Mouse (Mus musculus) liver, postnatal 0 days (tissue): Measurements from ENCODE around the gene Ltbr. TPM values are rescaled to one million over a fixed set of nuclear protein-coding genes. Genes with fewer than 3 reads are reported as not detected.

ENCODE experiments used
- ATAC-seq: fragments of 200-750 bp; cut with Nextera tagmentation; 2 replicates; pipeline ENCODE4 v1.8.0; 2017; ENCODE audit warnings: mild to moderate bottlenecking, moderate library complexity
- DNase-seq: peaks from one replicate; pipeline ENCODE4 v3.0.0-alpha.2; 2016
- H3K27ac ChIP-seq: fragments of 300-500 bp; sonication (generic); 2 replicates; pipeline ENCODE4 v1.5.1; 2014; ENCODE audit warnings: antibody characterized with exemption, moderate library complexity, mild to moderate bottlenecking, low read depth
- H3K27me3 ChIP-seq: fragments of 300-500 bp; sonication (generic); 2 replicates; pipeline ENCODE4 v1.6.1; 2014; ENCODE audit warnings: low read length, control low read depth, mixed read lengths; ENCODE audit not compliant: insufficient read depth
- H3K36me3 ChIP-seq: fragments of 300-500 bp; sonication (generic); replicated peaks from 2 replicates; pipeline ENCODE4 v1.6.1; 2014; ENCODE audit warnings: mild to moderate bottlenecking, control low read depth, low read length, moderate library complexity, mixed read lengths; ENCODE audit not compliant: insufficient read depth
- H3K4me1 ChIP-seq: fragments of 300-500 bp; sonication (generic); 2 replicates; pipeline ENCODE4 v1.6.1; 2014; ENCODE audit warnings: antibody characterized with exemption, mild to moderate bottlenecking, control low read depth; ENCODE audit not compliant: insufficient read depth
- H3K4me2 ChIP-seq: fragments of 300-500 bp; sonication (generic); 2 replicates; pipeline ENCODE4 v1.6.1; 2014; ENCODE audit warnings: low read depth, mild to moderate bottlenecking, low read length, moderate library complexity, mixed read lengths
- H3K4me3 ChIP-seq: fragments of 300-500 bp; sonication (generic); 2 replicates; pipeline ENCODE4 v1.5.1; 2014; ENCODE audit warnings: low read depth, low read length
- H3K9ac ChIP-seq: fragments of 300-500 bp; sonication (generic); replicated peaks from 2 replicates; pipeline ENCODE4 v1.6.1; 2014; ENCODE audit warnings: mild to moderate bottlenecking, moderate library complexity
- H3K9me3 ChIP-seq: fragments of 300-500 bp; sonication (generic); 2 replicates; pipeline ENCODE4 v1.6.1; 2016; ENCODE audit warnings: mild to moderate bottlenecking, control low read depth, low read length, mixed read lengths
- CTCF ChIP-seq: sonication (generic); IDR thresholded peaks from 2 replicates; pipeline ENCODE4 v1.5.1; 2016; ENCODE audit warnings: antibody characterized with exemption, low read depth
- EP300 ChIP-seq: IDR thresholded peaks from 2 replicates; pipeline ENCODE4 v1.6.1; 2016; ENCODE audit warnings: antibody characterized with exemption, low read depth, mild to moderate bottlenecking
- WGBS: fragments of 180-500 bp; shearing (Covaris S2); extraction: QIAGEN DNeasy Blood & Tissue Kit; methylation state at CpG from one replicate; pipeline ENCODE4 v1.1.7; 2014; ENCODE audit not compliant: insufficient replicate concordance; 5-methylcytosine and 5-hydroxymethylcytosine counted together
- polyA plus RNA-seq: library from polyadenylated mRNA; unstranded; fragments of >200 nt; fragmentation: Nextera tagmentation; extraction: Ambion mirVana; gene quantifications from 2 replicates; pipeline ENCODE4 v1.2.1, GENCODE M21; 2015

The Ltbr gene
- polyA plus RNA-seq, 1 experiment from 2014 or later = 31.8 TPM

GRCm38 (mm10) chr6:125302231-125302982 lies 11.3 kb downstream of the Ltbr start:
- H3K27ac ChIP-seq = peak overlapping the region; percentile 72
- H3K9me3 ChIP-seq = no peaks in the 10 kb centered on the region
- ATAC-seq (peak; percentile 61), DNase-seq (no peak)
- TF ChIP-seq CTCF (no peak), EP300 (no peak)
- peaks cover 6% of the 10 kb centered on the region for H3K36me3 ChIP-seq
- H3K9ac ChIP-seq = no peak overlapping the region
- no peaks in the 10 kb centered on the region for H3K4me1 ChIP-seq
- no peaks in the 10 kb centered on the region for H3K27me3 ChIP-seq
- H3K4me2 ChIP-seq = no peak overlapping the region
- WGBS = 79% methylated on average over 24 of the region's 24 CpGs
- H3K4me3 ChIP-seq = no peak overlapping the region

DNA sequence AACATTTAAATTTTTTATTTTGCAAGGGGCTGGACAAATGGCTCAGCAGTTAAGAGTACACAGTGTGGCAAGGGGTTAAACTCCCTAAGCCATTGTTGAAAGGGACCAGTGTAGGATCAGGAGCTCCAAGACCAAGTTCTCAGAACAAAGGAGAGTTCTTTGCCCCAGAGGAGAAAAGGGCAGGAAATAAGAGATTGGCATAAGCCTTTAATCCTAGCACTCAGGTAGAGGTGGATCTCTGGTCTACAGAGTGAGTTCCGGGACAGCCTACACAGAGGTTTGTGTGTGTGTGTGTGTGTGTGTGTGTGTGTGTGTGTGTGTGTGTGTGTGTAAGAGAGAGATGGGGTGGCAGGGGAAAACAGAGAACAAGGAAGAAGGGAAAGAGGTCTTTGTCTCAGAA lies 12.7 kb downstream of the Ltbr start:
- no peaks in the 10 kb centered on the region for H3K4me1 ChIP-seq
- WGBS = 70% methylated on average over 1 of the region's 1 CpGs
- ATAC-seq = no peak

GRCm38 (mm10) chr6:125297149-125297820 lies 16.4 kb downstream of the Ltbr start:
- H3K9me3 ChIP-seq = no peaks in the 10 kb centered on the region
- no peak overlapping the region for H3K9ac ChIP-seq
- H3K4me2 ChIP-seq = no peak overlapping the region
- H3K27ac ChIP-seq = no peak overlapping the region
- no peaks in the 10 kb centered on the region for H3K36me3 ChIP-seq
- H3K4me1 ChIP-seq = no peaks in the 10 kb centered on the region
- H3K4me3 ChIP-seq = no peak overlapping the region
- TF ChIP-seq CTCF (no peak), EP300 (no peak)
- ATAC-seq (no peak), DNase-seq (no peak)
- WGBS = 45% methylated on average over 5 of the region's 5 CpGs
- no peaks in the 10 kb centered on the region for H3K27me3 ChIP-seq

More for the DNA sequence above, 12.7 kb downstream of the Ltbr start:
- no peak overlapping the region for H3K4me2 ChIP-seq
- H3K9ac ChIP-seq = no peak overlapping the region
- no peaks in the 10 kb centered on the region for H3K27me3 ChIP-seq
- no peak for TF ChIP-seq CTCF
- TF ChIP-seq EP300 = no peak
- H3K27ac ChIP-seq = no peak overlapping the region
- no peak overlapping the region for H3K4me3 ChIP-seq
- H3K36me3 ChIP-seq = no peaks in the 10 kb centered on the region
- no peak for DNase-seq
- H3K9me3 ChIP-seq = no peaks in the 10 kb centered on the region

GRCm38 (mm10) chr6:125294049-125294448 lies 19.6 kb downstream of the Ltbr start:
- Histone ChIP-seq H3K9me3 (no peaks in the 10 kb centered on the region), H3K9ac (no peak overlapping the region)

DNA sequence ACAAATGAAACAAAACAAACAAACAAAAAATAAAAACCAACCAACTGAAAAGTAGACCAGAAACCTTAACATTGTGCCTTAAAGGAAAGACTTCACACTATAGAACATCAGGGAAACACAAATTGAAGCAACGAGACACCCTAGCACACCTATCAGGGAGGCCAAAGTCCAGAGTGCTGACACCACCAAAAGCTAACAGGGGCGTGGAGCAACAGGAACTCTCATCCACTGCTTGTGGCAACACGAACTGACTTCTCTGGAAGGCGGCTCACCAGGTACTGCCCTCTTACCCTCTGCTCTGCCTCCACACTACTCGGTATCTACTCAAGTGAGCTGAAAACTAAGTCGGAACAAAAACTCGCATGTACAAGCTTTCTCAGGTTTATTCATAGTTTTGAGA lies 21.4 kb downstream of the Ltbr start:
- no peak overlapping the region for H3K4me2 ChIP-seq
- no peaks in the 10 kb centered on the region for H3K36me3 ChIP-seq
- no peaks in the 10 kb centered on the region for H3K4me1 ChIP-seq
- TF ChIP-seq CTCF = no peak
- TF ChIP-seq EP300 = no peak
- H3K27ac ChIP-seq = peak overlapping the region; percentile 41; the same call in 1 of the 2 replicates
- H3K9me3 ChIP-seq = no peaks in the 10 kb centered on the region
- no peaks in the 10 kb centered on the region for H3K27me3 ChIP-seq
- peak; percentile 83 for ATAC-seq
- DNase-seq = no peak
- no peak overlapping the region for H3K9ac ChIP-seq
- no peak overlapping the region for H3K4me3 ChIP-seq
- 67% methylated on average over 7 of the region's 7 CpGs for WGBS

More at GRCm38 (mm10) chr6:125294049-125294448, 19.6 kb downstream of the Ltbr start:
- Histone ChIP-seq H3K4me1 (no peaks in the 10 kb centered on the region), H3K4me2 (no peak overlapping the region), H3K27me3 (no peaks in the 10 kb centered on the region), H3K27ac (no peak overlapping the region), H3K4me3 (no peak overlapping the region), H3K36me3 (no peaks in the 10 kb centered on the region)
- TF ChIP-seq EP300 = no peak
- no peak for TF ChIP-seq CTCF
- no peak for DNase-seq
- no peak for ATAC-seq
- 71% methylated on average over 4 of the region's 4 CpGs for WGBS

- H3K4me3 ChIP-seq = no peak overlapping the region
- no peaks in the 10 kb centered on the region for H3K4me1 ChIP-seq
- H3K27ac ChIP-seq = no peak overlapping the region
- H3K9ac ChIP-seq = no peak overlapping the region
- H3K4me2 ChIP-seq = no peak overlapping the region
- ATAC-seq = no peak
- no peak for DNase-seq
- no peaks in the 10 kb centered on the region for H3K27me3 ChIP-seq
- H3K36me3 ChIP-seq = no peaks in the 10 kb centered on the region
- no peaks in the 10 kb centered on the region for H3K9me3 ChIP-seq
- no peak for TF ChIP-seq EP300
- TF ChIP-seq CTCF = no peak
- WGBS = 71% methylated on average over 4 of the region's 4 CpGs
Observed at GRCm38 (mm10) chr6:125291329-125291728, 22.4 kb downstream of the Ltbr start.
